Mouse (Mus musculus): ENCODE data around the gene Sohlh1. TPM values are rescaled to one million over a fixed set of nuclear protein-coding genes. Genes with fewer than 3 reads are reported as not detected.

Sohlh1 gene
- polyA plus RNA-seq, 2 experiments, result not detected

DNA sequence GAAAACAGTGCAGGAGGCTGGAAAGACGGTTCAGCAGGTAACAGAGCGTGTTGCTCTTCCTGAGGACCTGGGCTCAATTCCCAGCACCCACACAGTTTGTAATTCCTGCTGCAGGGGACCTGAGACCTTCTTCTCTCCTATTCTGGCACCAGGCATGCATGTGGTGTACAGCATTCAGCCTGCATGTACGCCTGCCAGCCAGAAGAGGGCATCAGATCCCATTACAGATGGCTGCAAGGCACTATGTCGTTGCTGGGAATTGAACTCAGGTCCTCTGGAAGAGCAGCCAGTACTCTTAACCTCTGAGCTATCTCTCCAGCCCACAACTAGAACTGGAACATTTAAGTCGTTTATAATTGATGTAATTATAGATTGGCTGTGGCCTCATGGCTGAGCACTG lies 33.7 kb downstream of the Sohlh1 start:
- no peak overlapping the region for H3K27ac ChIP-seq
- H3K9ac ChIP-seq (replicated peaks), result no peak overlapping the region
- H3K9me3 ChIP-seq (ENCODE audit: control insufficient read depth, low read length), result no peaks in the 10 kb centered on the region
- H3K4me3 ChIP-seq (ENCODE audit: insufficient read depth in 1 of 2, low read depth in 2 of 2, low read length in 2 of 2), result no peak overlapping the region
- H3K4me1 ChIP-seq (replicated peaks; ENCODE audit: control insufficient read depth in 2 of 2, insufficient read depth in 2 of 2, low read length in 1 of 2), result no peaks in the 10 kb centered on the region
- H3K36me3 ChIP-seq (replicated peaks; ENCODE audit: control insufficient read depth, insufficient read depth, low read depth), result no peaks in the 10 kb centered on the region
- TF ChIP-seq CTCF (IDR thresholded peaks at IDR 0.05; ENCODE audit: low read depth) (peak; percentile 55), EP300 (IDR thresholded peaks at IDR 0.05; ENCODE audit: low read depth) (no peak)
- no peak for DNase-seq (ENCODE audit: low read depth in 3 of 3, low spot score in 3 of 3)
- no peak for ATAC-seq (ENCODE audit: insufficient read depth)
- 55% methylated on average over 5 of the region's 5 CpGs for WGBS (ENCODE audit: insufficient replicate concordance)
- no peaks in the 10 kb centered on the region for H3K27me3 ChIP-seq (ENCODE audit: control insufficient read depth, insufficient read depth, low read length)
- no peak overlapping the region for H3K4me2 ChIP-seq (ENCODE audit: low read depth)

GRCm38 (mm10) chr2:25811711-25812110 lies 35.3 kb downstream of the Sohlh1 start:
- DNase-seq (ENCODE audit: low read depth in 3 of 3, low spot score in 3 of 3) (no peak), ATAC-seq (ENCODE audit: insufficient read depth) (no peak)
- Histone ChIP-seq H3K9ac (replicated peaks) (no peak overlapping the region), H3K9me3 (ENCODE audit: control insufficient read depth, low read length) (no peaks in the 10 kb centered on the region), H3K27me3 (ENCODE audit: control insufficient read depth, insufficient read depth, low read length) (no peaks in the 10 kb centered on the region), H3K4me1 (replicated peaks; ENCODE audit: control insufficient read depth in 2 of 2, insufficient read depth in 2 of 2, low read length in 1 of 2) (no peaks in the 10 kb centered on the region), H3K36me3 (replicated peaks; ENCODE audit: control insufficient read depth, insufficient read depth, low read depth) (no peaks in the 10 kb centered on the region), H3K4me2 (ENCODE audit: low read depth) (no peak overlapping the region), H3K27ac (no peak overlapping the region), H3K4me3 (ENCODE audit: insufficient read depth in 1 of 2, low read depth in 2 of 2, low read length in 2 of 2) (no peak overlapping the region)
- TF ChIP-seq EP300 (IDR thresholded peaks at IDR 0.05; ENCODE audit: low read depth) (no peak), CTCF (IDR thresholded peaks at IDR 0.05; ENCODE audit: low read depth) (no peak)
- WGBS (ENCODE audit: insufficient replicate concordance), result 45% methylated on average over 2 of the region's 2 CpGs

DNA sequence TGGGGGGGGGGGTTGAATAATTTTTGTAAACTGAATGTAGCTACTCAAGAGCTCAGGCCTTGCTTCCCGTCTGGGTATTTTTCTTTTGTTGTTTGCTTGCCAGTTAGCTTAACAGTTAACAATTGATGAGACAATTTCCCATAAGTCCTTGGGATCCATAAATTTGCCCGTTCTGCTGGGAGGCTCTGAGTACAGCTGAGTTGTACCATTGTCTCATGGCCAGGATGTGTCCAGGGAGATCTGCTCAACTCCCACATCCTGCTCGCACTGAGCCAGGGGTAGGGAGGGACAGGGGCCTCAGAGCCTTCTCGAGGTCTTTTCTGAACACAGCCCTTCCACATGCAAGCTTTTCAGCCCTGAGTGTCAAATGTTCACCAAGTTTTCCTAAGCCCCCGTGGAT lies 49.0 kb downstream of the Sohlh1 start:
- Histone ChIP-seq H3K9me3 (ENCODE audit: control insufficient read depth, low read length) (no peaks in the 10 kb centered on the region), H3K36me3 (replicated peaks; ENCODE audit: control insufficient read depth, insufficient read depth, low read depth) (no peaks in the 10 kb centered on the region), H3K27me3 (ENCODE audit: control insufficient read depth, insufficient read depth, low read length) (no peaks in the 10 kb centered on the region), H3K9ac (replicated peaks) (no peak overlapping the region), H3K4me2 (ENCODE audit: low read depth) (no peak overlapping the region), H3K4me3 (ENCODE audit: insufficient read depth in 1 of 2, low read depth in 2 of 2, low read length in 2 of 2) (no peak overlapping the region), H3K27ac (no peak overlapping the region), H3K4me1 (replicated peaks; ENCODE audit: control insufficient read depth in 2 of 2, insufficient read depth in 2 of 2, low read length in 1 of 2) (no peaks in the 10 kb centered on the region)
- ATAC-seq (ENCODE audit: insufficient read depth) (no peak), DNase-seq (ENCODE audit: low read depth in 3 of 3, low spot score in 3 of 3) (no peak)
- TF ChIP-seq EP300 (IDR thresholded peaks at IDR 0.05; ENCODE audit: low read depth) (no peak), CTCF (IDR thresholded peaks at IDR 0.05; ENCODE audit: low read depth) (no peak)
- whole genome bisulfite sequencing (ENCODE audit: insufficient replicate concordance), result 29% methylated on average over 5 of the region's 5 CpGs

- ATAC-seq (ENCODE audit: insufficient read depth), result no peak
- Histone ChIP-seq H3K4me3 (ENCODE audit: insufficient read depth in 1 of 2, low read depth in 2 of 2, low read length in 2 of 2) (no peak overlapping the region), H3K4me2 (ENCODE audit: low read depth) (no peak overlapping the region)
These were observed 49.4 kb downstream of the Sohlh1 start for GRCm38 (mm10) chr2:25797635-25798034.

More at GRCm38 (mm10) chr2:25797635-25798034, 49.4 kb downstream of the Sohlh1 start:
- no peak for TF ChIP-seq EP300 (IDR thresholded peaks at IDR 0.05; ENCODE audit: low read depth)
- TF ChIP-seq CTCF (IDR thresholded peaks at IDR 0.05; ENCODE audit: low read depth), result no peak
- Histone ChIP-seq H3K4me1 (replicated peaks; ENCODE audit: control insufficient read depth in 2 of 2, insufficient read depth in 2 of 2, low read length in 1 of 2) (no peaks in the 10 kb centered on the region), H3K9me3 (ENCODE audit: control insufficient read depth, low read length) (no peaks in the 10 kb centered on the region), H3K27me3 (ENCODE audit: control insufficient read depth, insufficient read depth, low read length) (no peaks in the 10 kb centered on the region), H3K27ac (no peak overlapping the region), H3K36me3 (replicated peaks; ENCODE audit: control insufficient read depth, insufficient read depth, low read depth) (no peaks in the 10 kb centered on the region), H3K9ac (replicated peaks) (no peak overlapping the region)
- no peak for DNase-seq (ENCODE audit: low read depth in 3 of 3, low spot score in 3 of 3)
- WGBS (ENCODE audit: insufficient replicate concordance), result 23% methylated on average over 2 of the region's 2 CpGs

Other genes starting within 250 kb of the Sohlh1 start
- gene Rabl6, start 238.7 kb downstream of the Sohlh1 start, polyA plus RNA-seq (2012; rRNA removed), result 19.0 and 21.5 TPM in 2 replicates
- 18.6 and 19.7 TPM in 2 replicates for gene Rabl6, start 238.7 kb downstream of the Sohlh1 start, polyA plus RNA-seq (2014; fragmentation: Nextera tagmentation; extraction: Ambion mirVana)
- gene Ccdc183, start 229.6 kb downstream of the Sohlh1 start, polyA plus RNA-seq (2012; rRNA removed), result not detected in 2 replicates
- 0.08 TPM in 1 of 2 replicates, not detected in the other for gene Ccdc183, start 229.6 kb downstream of the Sohlh1 start, polyA plus RNA-seq (2014; fragmentation: Nextera tagmentation; extraction: Ambion mirVana)
- gene Tmem141, start 225.2 kb downstream of the Sohlh1 start, polyA plus RNA-seq (2012; rRNA removed), result 5.9 and 9.8 TPM in 2 replicates
- 9.3 and 9.4 TPM in 2 replicates for gene Tmem141, start 225.2 kb downstream of the Sohlh1 start, polyA plus RNA-seq (2014; fragmentation: Nextera tagmentation; extraction: Ambion mirVana)
- gene Fcna, start 219.2 kb downstream of the Sohlh1 start, polyA plus RNA-seq (2012; rRNA removed), result 23.4 and 27.6 TPM in 2 replicates
- 41.5 and 47.1 TPM in 2 replicates for gene Fcna, start 219.2 kb downstream of the Sohlh1 start, polyA plus RNA-seq (2014; fragmentation: Nextera tagmentation; extraction: Ambion mirVana)
- not detected in 2 replicates for gene Lcn8, start 194.1 kb downstream of the Sohlh1 start, polyA plus RNA-seq (2012; rRNA removed)
- gene Lcn8, start 194.1 kb downstream of the Sohlh1 start, polyA plus RNA-seq (2014; fragmentation: Nextera tagmentation; extraction: Ambion mirVana), result not detected in 2 replicates
- gene Lcn5, start 189.3 kb downstream of the Sohlh1 start, polyA plus RNA-seq (2012; rRNA removed), result not detected in 2 replicates
- not detected in 2 replicates for gene Lcn5, start 189.3 kb downstream of the Sohlh1 start, polyA plus RNA-seq (2014; fragmentation: Nextera tagmentation; extraction: Ambion mirVana)
- gene Lcn6, start 170.5 kb downstream of the Sohlh1 start, polyA plus RNA-seq (2012; rRNA removed), result not detected in 2 replicates
- not detected in 2 replicates for gene Lcn6, start 170.5 kb downstream of the Sohlh1 start, polyA plus RNA-seq (2014; fragmentation: Nextera tagmentation; extraction: Ambion mirVana)
- gene Lcn10, start 164.5 kb downstream of the Sohlh1 start, polyA plus RNA-seq (2012; rRNA removed), result not detected in 2 replicates
- gene Lcn10, start 164.5 kb downstream of the Sohlh1 start, polyA plus RNA-seq (2014; fragmentation: Nextera tagmentation; extraction: Ambion mirVana), result not detected in 2 replicates
- gene Obp2a, start 147.2 kb downstream of the Sohlh1 start, polyA plus RNA-seq (2012; rRNA removed), result not detected in 2 replicates
- gene Obp2a, start 147.2 kb downstream of the Sohlh1 start, polyA plus RNA-seq (2014; fragmentation: Nextera tagmentation; extraction: Ambion mirVana), result not detected in 2 replicates
- gene Bmyc, start 140.5 kb downstream of the Sohlh1 start, polyA plus RNA-seq (2012; rRNA removed), result 3.9 and 5.9 TPM in 2 replicates
- 7.3 and 7.4 TPM in 2 replicates for gene Bmyc, start 140.5 kb downstream of the Sohlh1 start, polyA plus RNA-seq (2014; fragmentation: Nextera tagmentation; extraction: Ambion mirVana)
- not detected in 2 replicates for gene Obp2b, start 110.2 kb downstream of the Sohlh1 start, polyA plus RNA-seq (2012; rRNA removed)
- not detected in 2 replicates for gene Obp2b, start 110.2 kb downstream of the Sohlh1 start, polyA plus RNA-seq (2014; fragmentation: Nextera tagmentation; extraction: Ambion mirVana)
- gene Lcn3, start 81.7 kb downstream of the Sohlh1 start, polyA plus RNA-seq (2012; rRNA removed), result not detected in 2 replicates
- gene Lcn3, start 81.7 kb downstream of the Sohlh1 start, polyA plus RNA-seq (2014; fragmentation: Nextera tagmentation; extraction: Ambion mirVana), result not detected in 2 replicates
- not detected in 2 replicates for gene Lcn11, start 70.2 kb downstream of the Sohlh1 start, polyA plus RNA-seq (2012; rRNA removed)
- gene Lcn11, start 70.2 kb downstream of the Sohlh1 start, polyA plus RNA-seq (2014; fragmentation: Nextera tagmentation; extraction: Ambion mirVana), result not detected in 2 replicates
- gene Gm13539, start 65.0 kb downstream of the Sohlh1 start, polyA plus RNA-seq (2012; rRNA removed), result not detected in 2 replicates
- not detected in 2 replicates for gene Gm13539, start 65.0 kb downstream of the Sohlh1 start, polyA plus RNA-seq (2014; fragmentation: Nextera tagmentation; extraction: Ambion mirVana)
- not detected in 2 replicates for gene Glt6d1, start 31.4 kb downstream of the Sohlh1 start, polyA plus RNA-seq (2012; rRNA removed)
- gene Glt6d1, start 31.4 kb downstream of the Sohlh1 start, polyA plus RNA-seq (2014; fragmentation: Nextera tagmentation; extraction: Ambion mirVana), result not detected in 2 replicates
- gene Lcn9, start 24.1 kb downstream of the Sohlh1 start, polyA plus RNA-seq (2012; rRNA removed), result not detected in 2 replicates
- gene Lcn9, start 24.1 kb downstream of the Sohlh1 start, polyA plus RNA-seq (2014; fragmentation: Nextera tagmentation; extraction: Ambion mirVana), result not detected in 2 replicates
- gene Kcnt1, start 16.5 kb upstream of the Sohlh1 start, polyA plus RNA-seq (2012; rRNA removed), result 0.08 and 0.09 TPM in 2 replicates
- gene Kcnt1, start 16.5 kb upstream of the Sohlh1 start, polyA plus RNA-seq (2014; fragmentation: Nextera tagmentation; extraction: Ambion mirVana), result not detected in 2 replicates
- 2.3 and 2.8 TPM in 2 replicates for gene Camsap1, start 136.0 kb upstream of the Sohlh1 start, polyA plus RNA-seq (2012; rRNA removed)
- gene Camsap1, start 136.0 kb upstream of the Sohlh1 start, polyA plus RNA-seq (2014; fragmentation: Nextera tagmentation; extraction: Ambion mirVana), result 4.7 and 6.6 TPM in 2 replicates
- 259 and 320 TPM in 2 replicates for gene Ubac1, start 174.5 kb upstream of the Sohlh1 start, polyA plus RNA-seq (2012; rRNA removed)
- gene Ubac1, start 174.5 kb upstream of the Sohlh1 start, polyA plus RNA-seq (2014; fragmentation: Nextera tagmentation; extraction: Ambion mirVana), result 504 and 526 TPM in 2 replicates

Measured in liver, embryonic 14.5 days (tissue).